Mouse (Mus musculus) hindbrain, embryonic 13.5 days (tissue): Measurements from ENCODE around the gene Zfp661. TPM values are rescaled to one million over a fixed set of nuclear protein-coding genes. Genes with fewer than 3 reads are reported as not detected.

Experiments
- polyA plus RNA-seq: library from polyadenylated mRNA; unstranded; fragments of >200 nt; fragmentation: Nextera tagmentation; extraction: Ambion mirVana; gene quantifications from 2 replicates; pipeline ENCODE4 v1.2.1, GENCODE M21; 2015

Zfp661 gene
- polyA plus RNA-seq, 1 experiment from 2014 or later = 8.7 TPM

Other genes starting within 250 kb of the Zfp661 start
- gene Astl, start 248.5 kb downstream of the Zfp661 start, polyA plus RNA-seq = not detected in 2 replicates
- 0.47 and 0.55 TPM in 2 replicates for gene Adra2b, start 223.9 kb downstream of the Zfp661 start, polyA plus RNA-seq
- 0.09 and 0.12 TPM in 2 replicates for gene Gpat2, start 161.9 kb downstream of the Zfp661 start, polyA plus RNA-seq
- gene Fahd2a, start 142.5 kb downstream of the Zfp661 start, polyA plus RNA-seq = 33.3 and 37.1 TPM in 2 replicates
- gene Kcnip3, start 65.0 kb downstream of the Zfp661 start, polyA plus RNA-seq = 3.6 and 4.8 TPM in 2 replicates
- 0.10 TPM in 1 of 2 replicates, not detected in the other for gene Prom2, start 45.6 kb downstream of the Zfp661 start, polyA plus RNA-seq
- gene Mrps5, start 128 bp upstream of the Zfp661 start, polyA plus RNA-seq = 152 and 158 TPM in 2 replicates
- gene Mal, start 69.6 kb upstream of the Zfp661 start, polyA plus RNA-seq = 2.6 and 2.7 TPM in 2 replicates
- gene Mall, start 142.8 kb upstream of the Zfp661 start, polyA plus RNA-seq = 0.60 and 0.69 TPM in 2 replicates
- gene Nphp1, start 201.8 kb upstream of the Zfp661 start, polyA plus RNA-seq = 18.8 and 19.9 TPM in 2 replicates
- 32.7 and 34.8 TPM in 2 replicates for gene Mtln, start 205.4 kb upstream of the Zfp661 start, polyA plus RNA-seq
- 13.2 and 14.4 TPM in 2 replicates for gene Bub1, start 244.8 kb upstream of the Zfp661 start, polyA plus RNA-seq